Mouse (Mus musculus) ovary, postnatal 14 days (tissue): Measurements from ENCODE around the gene Il10rb.
"Not testable (repeated sequence)": the region's sequence is repeated elsewhere in the genome, so short reads cannot be mapped to it uniquely, and the experiment has no call there.

Source experiments
- DNase-seq: peaks from one replicate; pipeline ENCODE4 v3.0.0; 2022; ENCODE audit warnings: low spot score

The Il10rb gene

GRCm38 (mm10) chr16:91416357-91416756 lies 10.4 kb downstream of the Il10rb start:
- DNase-seq: no peak

DNA sequence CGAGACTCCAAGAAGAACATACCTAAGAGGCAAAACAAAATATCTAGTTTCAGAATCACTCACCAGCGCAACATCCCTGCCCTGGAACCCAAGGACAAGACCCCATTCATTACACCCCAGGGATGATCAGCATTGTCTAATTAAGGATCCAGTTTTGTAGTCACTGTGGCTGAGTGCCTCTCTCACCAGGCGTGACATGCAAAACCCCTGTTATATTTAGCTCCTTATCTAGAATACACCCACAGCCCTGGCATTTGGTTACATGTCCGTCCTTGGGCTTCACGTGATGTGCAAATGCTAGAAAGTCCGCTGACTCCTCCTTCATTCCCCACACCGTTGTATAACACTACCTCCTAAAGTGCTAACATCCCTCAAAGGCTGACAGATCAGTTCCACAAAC lies 11.0 kb downstream of the Il10rb start:
- no peak for DNase-seq

DNA sequence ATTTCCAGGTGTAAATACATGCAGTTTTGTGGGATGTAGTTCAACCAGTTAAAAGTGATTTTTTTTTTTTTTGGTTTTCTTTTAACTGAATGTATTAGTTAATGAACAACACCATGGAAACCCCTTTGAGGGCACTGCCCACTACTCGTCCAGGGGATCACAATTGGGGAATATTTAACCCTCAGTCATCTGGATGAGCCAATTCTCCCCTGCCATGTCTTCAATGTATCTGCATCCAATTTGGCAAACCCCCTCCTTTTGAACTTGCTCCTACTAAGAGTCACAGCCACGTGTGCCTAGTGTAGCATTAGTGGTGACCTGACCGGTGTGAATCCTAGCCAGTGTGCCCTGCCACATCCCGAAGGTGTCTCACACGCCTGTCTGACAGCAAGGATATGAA lies 12.6 kb downstream of the Il10rb start:
- no peak for DNase-seq

DNA sequence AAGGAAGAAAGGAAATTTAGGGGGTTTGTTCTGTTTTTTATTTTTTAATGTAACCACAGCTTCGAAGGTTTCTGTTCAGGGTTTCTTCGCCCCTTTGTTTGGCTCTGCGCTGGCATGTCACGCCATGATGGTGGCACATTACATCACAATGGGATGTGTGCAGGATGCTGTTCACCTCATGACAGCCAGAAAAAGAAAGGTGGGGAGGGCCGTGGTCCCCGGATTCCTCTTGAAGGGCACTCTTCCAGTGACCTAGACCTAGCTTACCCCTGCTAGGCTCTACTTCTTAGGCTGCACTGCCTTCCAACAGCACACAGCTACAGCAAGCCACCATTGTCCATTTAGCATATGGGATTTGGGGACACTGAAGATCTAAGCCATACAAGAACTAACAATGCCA lies 19.9 kb downstream of the Il10rb start:
- no peak for DNase-seq

DNA sequence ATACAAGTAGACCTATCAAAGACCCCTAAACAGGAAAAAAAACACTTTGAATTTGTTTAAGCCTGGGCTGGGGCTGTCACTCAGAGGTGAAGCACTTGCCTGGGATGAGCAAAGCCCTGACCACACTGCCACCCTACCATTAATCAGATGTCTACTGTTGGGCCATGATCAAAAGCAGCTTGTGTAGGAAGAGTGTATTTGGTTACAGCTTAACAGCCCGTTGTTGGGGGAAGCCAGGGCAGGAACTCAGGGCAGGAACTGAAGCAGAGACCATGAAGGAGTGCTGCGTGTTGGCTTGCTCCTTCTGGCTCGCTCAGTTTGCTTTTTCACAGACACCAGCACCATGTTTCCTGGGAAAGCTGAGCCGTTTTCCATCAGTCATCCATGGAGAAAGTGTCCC lies 20.6 kb downstream of the Il10rb start:
- DNase-seq: no peak

DNA sequence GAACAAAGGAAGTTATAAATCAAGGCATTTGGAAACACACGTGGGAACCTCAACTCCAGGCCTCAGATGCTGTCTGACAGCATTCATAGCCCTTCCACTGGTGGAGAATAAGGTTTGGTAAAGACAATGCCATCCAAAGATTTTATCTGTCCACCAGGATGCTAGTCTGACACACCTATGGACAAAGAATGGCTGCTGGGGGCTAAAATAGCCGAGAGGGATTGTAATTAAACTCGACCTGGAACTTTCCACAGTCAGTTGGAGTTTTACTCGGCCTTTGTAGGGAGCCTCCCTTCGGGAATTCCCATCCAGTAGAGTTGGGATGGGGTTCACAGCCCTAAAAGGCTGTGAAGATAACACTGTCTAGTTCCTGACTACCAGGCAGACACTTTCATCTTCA lies 21.5 kb downstream of the Il10rb start:
- DNase-seq: no peak

GRCm38 (mm10) chr16:91428259-91428865 lies 22.4 kb downstream of the Il10rb start:
- DNase-seq: no peak

GRCm38 (mm10) chr16:91432720-91433328 lies 26.9 kb downstream of the Il10rb start:
- no peak for DNase-seq

- DNase-seq: no peak
Measured at GRCm38 (mm10) chr16:91433329-91433933, 27.5 kb downstream of the Il10rb start.

GRCm38 (mm10) chr16:91434119-91434518 lies 28.2 kb downstream of the Il10rb start:
- DNase-seq: no peak

DNA sequence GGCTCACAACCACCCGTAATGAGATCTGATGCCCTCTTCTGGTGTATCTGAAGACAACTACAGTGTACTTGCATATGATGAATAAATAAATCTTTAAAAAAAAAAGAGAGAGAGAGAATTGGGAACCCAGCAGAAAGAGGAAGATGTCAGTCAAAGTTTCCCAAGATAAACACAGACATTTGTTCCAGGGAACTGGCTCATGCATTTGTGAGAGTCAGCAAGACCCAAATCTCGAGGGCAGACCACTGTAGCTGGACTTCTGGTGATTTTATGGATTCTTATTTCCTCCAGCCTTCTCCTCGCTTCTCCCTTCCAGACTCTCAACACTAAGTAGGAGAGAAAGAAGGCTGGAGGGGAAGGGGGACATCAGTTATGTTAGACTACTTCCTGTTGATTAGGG lies 32.1 kb downstream of the Il10rb start:
- DNase-seq: no peak

DNA sequence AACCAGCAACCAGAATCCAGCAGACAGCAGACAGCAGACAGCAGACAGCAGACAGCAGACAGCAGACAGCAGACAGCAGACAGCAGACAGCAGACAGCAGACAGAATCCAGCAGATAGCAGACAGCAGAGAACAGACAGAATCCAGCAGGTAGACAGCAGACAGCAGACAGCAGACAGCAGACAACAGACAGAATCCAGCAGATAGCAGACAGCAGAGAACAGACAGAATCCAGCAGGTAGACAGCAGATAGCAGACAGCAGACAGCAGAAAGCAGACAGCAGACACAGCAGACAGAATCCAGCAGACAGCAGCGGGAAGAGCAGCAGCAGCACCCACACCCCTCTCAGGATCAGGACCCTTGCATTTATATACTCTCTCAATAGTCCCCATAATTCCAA lies 32.6 kb downstream of the Il10rb start:
- not testable (repeated sequence) for DNase-seq

DNA sequence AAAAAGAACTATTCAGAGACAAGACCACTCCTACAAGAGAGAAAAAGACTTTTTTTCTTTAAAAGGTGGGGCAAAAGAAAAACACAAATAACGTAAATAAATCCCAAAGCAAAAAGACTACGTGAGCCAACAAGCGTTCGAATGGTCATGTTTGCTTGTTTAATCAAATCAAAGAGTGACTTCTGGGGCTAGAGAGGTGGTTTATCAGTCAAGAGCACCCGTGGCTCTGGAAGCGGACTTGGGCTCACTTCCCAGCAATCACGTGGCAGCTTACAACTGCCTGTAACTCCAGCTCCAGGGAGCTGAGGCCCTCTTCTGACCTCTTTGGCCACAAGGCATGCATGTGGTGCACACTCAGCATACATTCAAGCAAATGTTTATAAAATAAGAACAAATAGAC lies 35.4 kb downstream of the Il10rb start:
- DNase-seq: no peak

- no peak for DNase-seq
Measured at GRCm38 (mm10) chr16:91441811-91442240, 35.9 kb downstream of the Il10rb start.

GRCm38 (mm10) chr16:91442446-91442845 lies 36.5 kb downstream of the Il10rb start:
- DNase-seq: no peak

DNA sequence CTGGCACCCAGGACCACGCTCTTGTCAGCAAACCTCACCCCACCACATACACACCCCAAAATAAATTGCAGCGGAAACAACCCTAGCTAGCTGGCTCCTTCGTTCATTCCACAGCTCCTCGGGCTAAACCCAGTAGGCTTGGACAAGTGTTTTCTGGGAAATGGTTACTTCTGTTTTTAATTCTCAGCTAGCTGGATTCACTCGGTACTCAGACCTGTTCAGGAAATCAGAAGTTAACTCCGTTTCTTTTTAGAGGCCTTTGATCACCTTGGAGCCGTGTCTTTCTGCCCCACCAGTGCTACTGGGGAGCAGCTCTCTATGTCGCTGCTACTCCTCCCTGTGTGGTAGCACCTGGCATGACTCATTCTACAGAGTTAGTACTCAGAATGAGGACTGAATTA lies 37.2 kb downstream of the Il10rb start:
- no peak for DNase-seq

DNA sequence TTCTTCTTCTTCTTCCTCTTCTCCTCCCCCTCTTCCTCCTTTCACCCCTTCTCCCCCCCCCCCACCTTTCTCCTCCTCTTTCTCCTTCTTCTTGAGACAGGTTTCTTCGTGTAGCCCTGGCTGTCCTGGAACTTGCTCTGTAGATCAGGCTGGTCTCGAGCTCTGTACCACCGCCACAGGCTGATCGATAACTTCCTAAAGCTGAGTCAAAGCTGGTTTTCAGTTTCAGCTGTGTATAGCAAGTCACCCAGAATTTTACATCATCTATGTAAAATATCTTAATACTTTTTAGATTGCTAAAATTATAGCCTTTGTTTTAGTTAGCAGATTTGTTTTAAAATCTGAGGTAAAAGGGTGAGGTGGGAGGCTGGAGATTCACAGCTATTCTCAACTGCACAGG lies 38.9 kb downstream of the Il10rb start:
- DNase-seq: no peak

DNA sequence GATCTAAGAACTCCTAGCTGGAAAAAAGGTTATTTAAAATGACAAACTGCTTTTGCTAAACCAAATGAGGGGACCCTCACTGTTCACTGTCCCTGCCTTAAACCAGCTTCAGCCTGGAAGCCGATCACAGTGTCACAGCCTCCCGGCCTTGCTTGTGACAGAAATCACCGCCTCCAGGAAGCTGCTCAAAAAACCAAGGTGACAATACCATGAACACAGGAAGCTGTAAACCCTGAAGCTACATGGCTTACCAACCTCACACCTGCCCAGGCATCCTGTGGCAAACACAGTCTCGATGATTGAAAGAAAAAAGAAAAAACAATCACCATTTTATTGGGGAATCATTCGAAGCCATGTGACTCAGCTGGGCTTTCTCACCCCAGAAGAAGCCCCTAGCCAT lies 39.6 kb downstream of the Il10rb start:
- no peak for DNase-seq

DNA sequence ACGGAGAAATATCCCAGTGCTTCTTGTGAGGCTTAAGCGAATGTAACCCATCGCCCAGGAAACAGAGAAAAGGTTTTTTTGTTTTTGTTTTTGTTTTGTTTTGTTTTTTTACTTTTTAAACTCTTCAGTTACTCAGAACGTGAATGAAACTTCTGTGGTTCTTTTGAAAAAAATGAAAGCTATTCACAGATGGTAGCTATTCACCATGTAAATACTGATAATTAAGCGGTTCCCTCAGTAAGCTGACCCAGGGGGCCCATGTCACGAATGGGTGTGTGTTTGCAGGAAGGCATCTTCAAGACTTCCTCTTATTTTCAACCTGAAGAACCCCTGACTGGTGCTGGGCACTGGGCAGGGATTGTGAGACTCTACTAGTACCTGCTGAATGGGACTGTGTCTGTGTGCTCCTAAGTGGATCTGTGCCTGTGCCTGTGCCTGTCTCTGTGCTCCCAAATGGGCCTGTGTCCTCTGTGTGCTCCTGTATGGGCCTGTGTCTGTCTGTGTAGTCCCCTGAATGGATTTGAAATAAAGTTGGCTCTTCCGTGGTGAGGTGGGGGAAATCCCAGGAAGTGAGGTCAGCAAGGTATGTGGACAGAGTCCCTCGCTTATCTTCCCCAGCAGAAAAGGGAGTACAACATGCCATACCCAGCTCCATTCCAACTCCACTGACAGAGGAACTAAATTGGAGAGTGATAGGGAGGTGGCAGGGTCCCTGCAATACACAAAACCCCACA lies 41.0 kb downstream of the Il10rb start:
- no peak for DNase-seq

- no peak for DNase-seq
Measured at GRCm38 (mm10) chr16:91447512-91447900, 41.5 kb downstream of the Il10rb start.

- no peak for DNase-seq
Measured at GRCm38 (mm10) chr16:91448088-91448487, 42.1 kb downstream of the Il10rb start.

- no peak for DNase-seq
Measured at GRCm38 (mm10) chr16:91448895-91449294, 42.9 kb downstream of the Il10rb start.
